Mouse (Mus musculus) limb, embryonic 14.5 days (tissue): ENCODE results near the gene Mfsd2b. TPM values are rescaled to one million over a fixed set of nuclear protein-coding genes. Genes with fewer than 3 reads are reported as not detected.

Experiments
- ATAC-seq: fragments of 200-750 bp; cut with Nextera tagmentation; 2 replicates; pipeline ENCODE4 v1.8.0; 2017; ENCODE audit warnings: low read depth, moderate number of reproducible peaks, moderate TSS enrichment; ENCODE audit not compliant: low FRiP score
- DNase-seq: peaks from one replicate; pipeline ENCODE4 v3.0.0-alpha.2; 2015; ENCODE audit warnings: low spot score
- H3K27ac ChIP-seq: fragments of 300-500 bp; sonication (generic); replicated peaks from 2 replicates; pipeline ENCODE4 v1.5.1; 2014; ENCODE audit warnings: low read depth, mild to moderate bottlenecking, low read length, moderate library complexity, mixed read lengths
- H3K27me3 ChIP-seq: fragments of 300-500 bp; sonication (generic); 2 replicates; pipeline ENCODE4 v1.6.1; 2014; ENCODE audit warnings: low read length, mixed read lengths; ENCODE audit not compliant: control insufficient read depth, insufficient read depth
- H3K36me3 ChIP-seq: fragments of 300-500 bp; sonication (generic); 2 replicates; pipeline ENCODE4 v1.6.1; 2014; ENCODE audit warnings: mild to moderate bottlenecking, low read length, moderate library complexity, mixed read lengths; ENCODE audit not compliant: control insufficient read depth, insufficient read depth
- H3K4me1 ChIP-seq: fragments of 300-500 bp; sonication (generic); 2 replicates; pipeline ENCODE4 v1.6.1; 2014; ENCODE audit warnings: antibody characterized with exemption, low read length, mixed read lengths; ENCODE audit not compliant: control insufficient read depth, insufficient read depth
- H3K4me2 ChIP-seq: fragments of 300-500 bp; sonication (generic); replicated peaks from 2 replicates; pipeline ENCODE4 v1.6.1; 2014; ENCODE audit warnings: low read depth, mild to moderate bottlenecking, low read length, moderate library complexity; ENCODE audit not compliant: severe bottlenecking
- H3K4me3 ChIP-seq: fragments of 300-500 bp; sonication (generic); replicated peaks from 2 replicates; pipeline ENCODE4 v1.5.1; 2014; ENCODE audit warnings: low read length
- H3K9ac ChIP-seq: fragments of 300-500 bp; sonication (generic); 2 replicates; pipeline ENCODE4 v1.6.1; 2014; ENCODE audit warnings: mild to moderate bottlenecking, low read depth, low read length, moderate library complexity; ENCODE audit not compliant: severe bottlenecking
- H3K9me3 ChIP-seq: fragments of 300-500 bp; sonication (generic); 2 replicates; pipeline ENCODE4 v1.6.1; 2016; ENCODE audit warnings: low read length; ENCODE audit not compliant: control insufficient read depth
- POLR2A ChIP-seq: fragments of 200-500 bp; IDR thresholded peaks from 2 replicates; pipeline ENCODE4 v1.8.0; 2012; ENCODE audit warnings: inconsistent platforms, mild to moderate bottlenecking, moderate library complexity, borderline replicate concordance; ENCODE audit not compliant: insufficient read depth, insufficient read length; ENCODE audit errors: extremely low read depth
- WGBS: fragments of 180-500 bp; shearing (Covaris S2); extraction: QIAGEN DNeasy Blood & Tissue Kit; methylation state at CpG from one replicate; pipeline ENCODE4 v1.1.7; 2014; 5-methylcytosine and 5-hydroxymethylcytosine counted together
- polyA plus RNA-seq, 2 experiments: library from polyadenylated mRNA; depleted of rRNA in 1 of 2; stranded (reverse) in 1 of 2; unstranded in 1 of 2; fragments of >200 nt; fragmentation: Nextera tagmentation in 1 of 2; extraction: Ambion mirVana in 1 of 2; gene quantifications; 2 replicates each; pipeline versions ENCODE4 v1.2.1 to v1.2.3; 2012 to 2014

Mfsd2b gene
- polyA plus RNA-seq, 2 experiments, result 2.2 to 2.3 TPM

GRCm38 (mm10) chr12:4843741-4844140 is 30.4 kb downstream of the Mfsd2b start:
- Histone ChIP-seq H3K4me2 (peak overlapping the region; percentile 67), H3K9ac (peak overlapping the region; percentile 66), H3K4me1 (peaks cover 10% of the 10 kb centered on the region), H3K36me3 (no peaks in the 10 kb centered on the region), H3K9me3 (no peaks in the 10 kb centered on the region), H3K4me3 (peak overlapping the region; percentile 57), H3K27me3 (no peaks in the 10 kb centered on the region), H3K27ac (peak overlapping the region; percentile 70)
- under 1% methylated on average over 12 of the region's 12 CpGs for WGBS
- ATAC-seq (0 out of 2 replicates have a peak, but pooled peaks have one; percentile 14), DNase-seq (peak; percentile 33)
- TF ChIP-seq POLR2A, result no peak

DNA sequence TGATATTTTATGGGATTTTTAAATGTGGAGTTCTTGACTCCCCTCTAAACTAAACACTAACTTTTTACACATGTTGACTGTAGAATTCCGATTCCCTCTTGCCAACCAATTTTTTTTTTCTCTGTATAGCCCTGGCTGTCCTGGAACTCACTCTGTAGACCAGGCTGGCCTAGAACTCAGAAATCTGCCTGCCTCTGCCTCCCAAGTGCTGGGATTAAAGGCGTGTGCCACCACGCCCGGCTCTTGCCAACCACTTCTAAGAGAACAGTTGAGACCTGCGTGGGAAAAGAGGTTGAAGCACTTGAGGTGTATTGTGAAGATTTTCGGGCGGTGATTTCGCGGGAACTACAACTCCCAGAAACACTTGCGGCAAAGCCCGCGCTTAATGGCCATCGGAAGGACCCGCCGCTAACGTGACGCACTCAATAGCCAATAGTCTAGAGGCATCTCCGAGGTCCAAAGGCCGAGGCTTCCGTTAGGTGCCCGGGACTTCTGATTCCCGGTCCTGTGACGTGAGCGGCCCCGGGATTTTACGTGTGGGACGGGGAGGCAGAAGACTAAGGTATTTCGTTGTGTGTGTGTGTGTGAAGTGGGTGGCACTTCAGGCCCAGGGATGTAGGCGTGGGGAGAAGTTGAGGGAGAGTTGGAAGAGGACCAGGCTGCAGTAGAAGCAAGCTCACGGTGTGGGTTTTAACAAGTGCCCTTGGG is 31.1 kb downstream of the Mfsd2b start, which contains the start of gene Wdcp:
Wdcp (plus strand) TSS at position 414 of the 708 bp plus-strand sequence.
- Histone ChIP-seq H3K27me3 (no peaks in the 10 kb centered on the region), H3K36me3 (no peaks in the 10 kb centered on the region), H3K9me3 (no peaks in the 10 kb centered on the region), H3K9ac (peak within 1 kb of the TSS; percentile 66), H3K4me3 (peak within 1 kb of the TSS; percentile 57), H3K4me2 (peak within 1 kb of the TSS; percentile 91), H3K4me1 (peaks cover 10% of the 10 kb centered on the region), H3K27ac (peak within 1 kb of the TSS; percentile 70)
- 3% methylated on average over 30 of the region's 30 CpGs for WGBS
- DNase-seq, result peak; percentile 96
- TF ChIP-seq POLR2A, result no peak
- ATAC-seq, result peak; percentile 94

DNA sequence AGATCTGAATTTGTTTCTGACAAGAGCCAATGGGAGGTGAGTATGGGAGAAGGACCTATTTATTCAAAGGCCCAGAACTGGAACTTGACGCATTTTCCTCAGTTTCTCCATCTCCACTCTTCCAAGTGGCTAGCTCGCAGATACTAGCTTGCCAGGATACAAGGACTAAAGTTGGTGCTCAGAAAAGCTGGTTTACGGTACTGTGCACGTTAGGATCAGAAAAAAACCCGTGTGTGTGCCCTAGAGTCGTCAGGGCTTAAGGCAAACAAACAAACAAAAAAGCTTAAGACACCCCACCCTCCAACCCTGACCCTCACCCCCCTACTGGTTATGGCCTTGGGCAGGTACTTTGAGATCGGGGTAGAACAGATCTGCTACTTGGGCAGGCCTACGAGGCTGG is 31.7 kb downstream of the Mfsd2b start:
- H3K4me3 ChIP-seq, result no peak overlapping the region

DNA sequence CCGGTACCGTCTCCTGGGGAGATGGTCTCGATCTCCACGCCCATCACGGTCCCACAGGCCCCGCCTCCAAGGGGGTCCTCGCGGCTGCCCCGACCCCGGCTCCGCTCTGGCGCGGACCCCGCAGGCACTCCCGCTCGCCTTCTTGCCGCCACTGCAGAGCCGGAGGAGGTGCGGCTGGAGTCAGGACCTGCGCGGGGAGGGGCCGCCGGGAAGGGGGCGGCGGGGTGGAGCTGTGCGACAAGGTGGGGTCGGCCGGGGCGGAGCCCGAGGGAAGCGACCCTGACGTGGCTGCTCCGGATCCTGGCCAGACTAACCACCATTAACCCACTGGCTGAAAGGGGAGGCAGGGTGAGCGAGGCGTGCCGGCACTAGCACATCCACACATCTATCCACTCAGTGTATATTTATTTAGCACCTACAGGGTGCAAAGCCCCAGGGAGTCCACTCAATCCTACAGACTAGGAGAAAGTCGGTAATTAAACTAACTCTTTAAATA is 32.7 kb downstream of the Mfsd2b start, which contains the start of gene Fkbp1b:
Fkbp1b (minus strand) TSS at position 200 of the 496 bp plus-strand sequence.
- Histone ChIP-seq H3K4me3 (peak within 1 kb of the TSS; percentile 55), H3K9me3 (no peaks in the 10 kb centered on the region), H3K27ac (no peak within 1 kb of the TSS), H3K4me1 (peaks cover 10% of the 10 kb centered on the region), H3K9ac (peak within 1 kb of the TSS; percentile 70), H3K36me3 (peaks cover 8% of the 10 kb centered on the region; the same call in 1 of the 2 replicates), H3K27me3 (no peaks in the 10 kb centered on the region), H3K4me2 (peak within 1 kb of the TSS; percentile 91)
- 0 out of 2 replicates have a peak, but pooled peaks have one; percentile 13 for TF ChIP-seq POLR2A
- peak; percentile 82 for ATAC-seq
- peak; percentile 70 for DNase-seq
- WGBS, result 1% methylated on average over 35 of the region's 37 CpGs

More for the DNA sequence above, 31.7 kb downstream of the Mfsd2b start:
- Histone ChIP-seq H3K4me1 (peaks cover 10% of the 10 kb centered on the region), H3K27me3 (no peaks in the 10 kb centered on the region), H3K9me3 (no peaks in the 10 kb centered on the region), H3K9ac (no peak overlapping the region), H3K27ac (no peak overlapping the region), H3K4me2 (no peak overlapping the region), H3K36me3 (0 out of 2 replicates have a peak, but pooled peaks cover 3% of the 10 kb centered on the region)
- 81% methylated on average over 8 of the region's 8 CpGs for WGBS
- ATAC-seq, result no peak
- no peak for TF ChIP-seq POLR2A
- DNase-seq, result no peak

GRCm38 (mm10) chr12:4840741-4841140 is 33.4 kb downstream of the Mfsd2b start:
- no peak for ATAC-seq
- H3K27ac ChIP-seq, result no peak overlapping the region
- no peak for DNase-seq

More at GRCm38 (mm10) chr12:4840741-4841140, 33.4 kb downstream of the Mfsd2b start:
- Histone ChIP-seq H3K9ac (peak overlapping the region; percentile 70), H3K27me3 (no peaks in the 10 kb centered on the region), H3K4me2 (peak overlapping the region; percentile 91), H3K9me3 (no peaks in the 10 kb centered on the region), H3K4me1 (peaks cover 10% of the 10 kb centered on the region), H3K4me3 (peak overlapping the region; percentile 55), H3K36me3 (peaks cover 8% of the 10 kb centered on the region; the same call in 1 of the 2 replicates)
- TF ChIP-seq POLR2A, result no peak
- under 1% methylated on average over 11 of the region's 11 CpGs for WGBS
